Mouse (Mus musculus) heart, embryonic 16.5 days (tissue): Measurements from ENCODE around the gene Slc25a29. TPM values are rescaled to one million over a fixed set of nuclear protein-coding genes. Genes with fewer than 3 reads are reported as not detected.

ENCODE experiments used
- ATAC-seq: fragments of 200-750 bp; cut with Nextera tagmentation; replicated peaks from 2 replicates; pipeline ENCODE4 v1.8.0; 2017; ENCODE audit warnings: moderate number of reproducible peaks; ENCODE audit not compliant: insufficient read depth, low FRiP score; ENCODE audit errors: extremely low read depth
- H3K27ac ChIP-seq: fragments of 300-500 bp; sonication (generic); 2 replicates; pipeline ENCODE4 v1.5.1; 2014; ENCODE audit warnings: mild to moderate bottlenecking, low read length, control low read depth, moderate library complexity
- H3K27me3 ChIP-seq: fragments of 300-500 bp; sonication (generic); 2 replicates; pipeline ENCODE4 v1.6.1; 2014; ENCODE audit warnings: low read length, mixed read lengths; ENCODE audit not compliant: control insufficient read depth, insufficient read depth
- H3K36me3 ChIP-seq: fragments of 300-500 bp; sonication (generic); 2 replicates; pipeline ENCODE4 v1.6.1; 2014; ENCODE audit not compliant: control insufficient read depth, insufficient read depth
- H3K4me1 ChIP-seq: fragments of 300-500 bp; sonication (generic); 2 replicates; pipeline ENCODE4 v1.6.1; 2014; ENCODE audit warnings: low read length, mixed read lengths; ENCODE audit not compliant: control insufficient read depth, insufficient read depth
- H3K4me2 ChIP-seq: fragments of 300-500 bp; sonication (generic); 2 replicates; pipeline ENCODE4 v1.6.1; 2014; ENCODE audit warnings: low read depth, mild to moderate bottlenecking, control low read depth, low read length
- H3K4me3 ChIP-seq: fragments of 300-500 bp; sonication (generic); 2 replicates; pipeline ENCODE4 v1.5.1; 2014; ENCODE audit warnings: mild to moderate bottlenecking, control low read depth, low read length
- H3K9ac ChIP-seq: fragments of 300-500 bp; sonication (generic); 2 replicates; pipeline ENCODE4 v1.6.1; 2014; ENCODE audit warnings: low read length, control low read depth
- H3K9me3 ChIP-seq: fragments of 300-500 bp; sonication (generic); replicated peaks from 2 replicates; pipeline ENCODE4 v1.6.1; 2016; ENCODE audit warnings: low read length; ENCODE audit not compliant: control insufficient read depth
- WGBS: fragments of 180-500 bp; shearing (Covaris S2); extraction: QIAGEN DNeasy Blood & Tissue Kit; methylation state at CpG from one replicate; pipeline ENCODE4 v1.1.7; 2014; 5-methylcytosine and 5-hydroxymethylcytosine counted together
- polyA plus RNA-seq: library from polyadenylated mRNA; unstranded; fragments of >200 nt; fragmentation: Nextera tagmentation; extraction: Ambion mirVana; gene quantifications from 2 replicates; pipeline ENCODE4 v1.2.1, GENCODE M21; 2015

Gene Slc25a29
- polyA plus RNA-seq, 1 experiment from 2014 or later, result 4.3 TPM

DNA sequence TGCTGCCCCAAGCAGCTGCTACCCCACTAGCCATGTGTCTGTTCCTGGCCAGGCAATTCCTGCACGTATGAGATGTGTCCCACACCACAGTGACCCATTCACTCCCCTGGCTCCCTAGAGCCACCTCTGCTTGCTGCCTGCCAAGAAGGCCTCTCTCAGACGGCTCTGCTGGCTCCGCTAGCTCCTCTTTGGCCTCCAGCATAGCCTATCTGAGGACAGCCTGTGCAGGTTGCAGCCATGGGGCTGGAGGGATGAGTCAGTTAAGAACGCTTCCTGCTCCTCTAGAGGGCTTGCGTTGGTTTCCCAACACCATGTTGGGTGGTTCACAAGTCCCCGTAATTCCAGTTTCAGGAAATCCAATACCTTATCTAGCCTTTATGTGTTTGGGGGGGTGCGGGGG lies 7.0 kb upstream of the Slc25a29 start:
- Histone ChIP-seq H3K36me3 (peaks cover 23% of the 10 kb centered on the region), H3K27me3 (no peaks in the 10 kb centered on the region), H3K4me2 (no peak overlapping the region), H3K4me1 (peaks cover 5% of the 10 kb centered on the region), H3K9ac (no peak overlapping the region), H3K4me3 (no peak overlapping the region), H3K9me3 (no peaks in the 10 kb centered on the region), H3K27ac (no peak overlapping the region)
- no peak for ATAC-seq
- 84% methylated on average over 7 of the region's 7 CpGs for WGBS

DNA sequence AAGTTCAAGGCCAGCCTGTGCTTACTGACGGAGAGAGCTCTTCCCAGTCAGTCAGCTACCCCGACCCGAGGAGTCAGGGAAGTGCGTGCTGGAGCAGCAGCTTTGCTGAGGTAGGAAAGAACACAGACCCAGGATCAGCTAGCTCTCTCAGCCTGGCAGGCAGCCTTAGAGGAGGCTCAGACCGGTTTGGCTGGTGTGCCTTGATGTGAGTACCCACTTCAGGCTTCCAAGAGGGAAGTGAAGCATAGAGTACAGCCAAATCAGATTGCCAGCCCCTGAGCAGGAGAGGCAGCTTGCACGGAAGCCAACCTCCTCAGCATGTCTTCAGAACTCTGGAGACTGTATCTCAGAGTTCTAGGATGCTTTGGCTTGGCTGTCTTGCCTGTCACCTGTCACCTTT lies 5.5 kb upstream of the Slc25a29 start:
- Histone ChIP-seq H3K9me3 (no peaks in the 10 kb centered on the region), H3K27ac (no peak overlapping the region), H3K36me3 (peaks cover 23% of the 10 kb centered on the region), H3K27me3 (no peaks in the 10 kb centered on the region), H3K4me1 (peaks cover 16% of the 10 kb centered on the region), H3K9ac (no peak overlapping the region), H3K4me3 (no peak overlapping the region), H3K4me2 (no peak overlapping the region)
- ATAC-seq, result no peak
- WGBS, result 84% methylated on average over 6 of the region's 6 CpGs

DNA sequence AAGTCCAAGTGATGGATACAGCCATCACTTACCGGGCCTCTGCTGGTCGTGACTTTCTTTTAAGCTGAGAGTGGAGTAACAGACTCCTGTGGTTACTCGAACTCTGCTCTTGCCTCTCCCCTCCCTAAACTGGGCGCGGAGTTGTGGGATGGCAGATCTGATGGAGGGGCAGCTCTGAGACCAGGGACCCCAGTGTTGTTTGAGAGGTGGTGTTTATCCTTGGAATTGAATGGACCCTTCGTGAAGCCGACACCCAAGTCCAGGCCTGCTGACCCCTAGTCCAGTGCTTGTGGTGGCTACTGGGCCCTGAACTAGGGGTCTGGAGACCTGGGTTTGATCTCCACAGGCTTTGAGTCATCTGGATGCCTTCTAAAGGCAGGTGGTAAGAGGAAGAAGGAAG lies 1.0 kb upstream of the Slc25a29 start:
- no peak for ATAC-seq
- peaks cover 23% of the 10 kb centered on the region for H3K4me1 ChIP-seq

DNA sequence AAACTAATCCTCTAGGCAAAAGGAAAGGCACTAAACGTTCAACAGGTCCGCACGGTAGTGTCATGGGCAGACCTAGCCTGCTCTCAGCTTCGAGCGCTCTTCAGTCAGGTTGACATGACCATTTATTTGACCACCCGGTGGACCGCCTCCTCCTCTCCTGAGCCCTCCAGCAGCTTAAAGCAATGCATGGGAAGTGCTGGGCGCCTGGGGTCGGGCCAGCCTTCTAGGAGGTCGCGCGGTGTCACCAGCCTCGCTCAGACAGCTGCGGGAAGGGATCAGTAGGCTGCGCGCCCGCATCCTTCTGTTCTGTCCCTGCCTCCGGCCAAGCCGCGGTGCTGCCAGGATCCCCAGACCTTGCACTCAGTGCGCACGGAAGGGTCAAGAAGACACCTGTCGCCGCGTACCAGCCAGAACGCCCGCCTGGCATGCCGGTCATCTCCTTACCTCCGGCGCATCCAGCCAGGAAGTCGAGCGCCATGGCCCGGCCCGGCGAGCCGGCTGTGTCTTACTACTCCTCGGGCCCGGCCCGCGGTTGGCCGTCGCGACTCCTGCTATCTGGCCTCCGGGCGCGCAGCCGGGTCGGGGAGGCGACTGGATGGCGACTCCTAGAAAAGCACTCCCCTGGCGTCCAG lies 359 bp downstream of the Slc25a29 start:
- Histone ChIP-seq H3K36me3 (0 out of 2 replicates have a peak, but pooled peaks cover 2% of the 10 kb centered on the region), H3K9me3 (no peaks in the 10 kb centered on the region), H3K9ac (peak overlapping the region; percentile 77), H3K4me1 (peaks cover 23% of the 10 kb centered on the region), H3K27me3 (no peaks in the 10 kb centered on the region), H3K27ac (peak overlapping the region; percentile 24; the same call in 1 of the 2 replicates), H3K4me3 (peak overlapping the region; percentile 78), H3K4me2 (peak overlapping the region; percentile 99)
- ATAC-seq, result 0 out of 2 replicates have a peak, but pooled peaks have one; percentile 1
- 3% methylated on average over 51 of the region's 51 CpGs for WGBS

More for the DNA sequence above, 1.0 kb upstream of the Slc25a29 start:
- 45% methylated on average over 7 of the region's 7 CpGs for WGBS
- Histone ChIP-seq H3K9ac (peak overlapping the region; percentile 87), H3K4me2 (peak overlapping the region; percentile 81), H3K9me3 (no peaks in the 10 kb centered on the region), H3K27me3 (no peaks in the 10 kb centered on the region), H3K36me3 (peaks cover 4% of the 10 kb centered on the region; the same call in 1 of the 2 replicates), H3K27ac (no peak overlapping the region), H3K4me3 (peak overlapping the region; percentile 78)

DNA sequence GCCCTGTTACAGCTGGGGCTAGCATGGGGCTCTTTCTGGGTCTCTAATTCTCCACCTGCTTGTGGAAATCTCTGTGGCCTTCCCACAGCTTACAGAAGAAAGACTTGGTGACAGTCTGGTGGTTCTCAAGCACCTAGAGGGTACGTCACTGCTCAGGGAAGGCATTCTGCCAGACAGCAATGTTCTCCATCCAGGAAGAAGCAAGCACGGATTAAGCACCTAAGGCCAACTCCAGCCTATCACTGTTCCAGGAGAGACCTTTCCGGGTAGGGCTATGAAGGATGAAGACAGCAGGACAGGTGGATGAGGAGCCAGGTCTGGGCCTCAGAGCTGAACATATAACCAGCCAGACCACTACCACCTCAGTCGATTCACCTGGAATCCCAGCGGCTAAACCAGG lies 897 bp downstream of the Slc25a29 start:
- H3K4me2 ChIP-seq, result peak overlapping the region; percentile 99
- 40% methylated on average over 5 of the region's 5 CpGs for WGBS

DNA sequence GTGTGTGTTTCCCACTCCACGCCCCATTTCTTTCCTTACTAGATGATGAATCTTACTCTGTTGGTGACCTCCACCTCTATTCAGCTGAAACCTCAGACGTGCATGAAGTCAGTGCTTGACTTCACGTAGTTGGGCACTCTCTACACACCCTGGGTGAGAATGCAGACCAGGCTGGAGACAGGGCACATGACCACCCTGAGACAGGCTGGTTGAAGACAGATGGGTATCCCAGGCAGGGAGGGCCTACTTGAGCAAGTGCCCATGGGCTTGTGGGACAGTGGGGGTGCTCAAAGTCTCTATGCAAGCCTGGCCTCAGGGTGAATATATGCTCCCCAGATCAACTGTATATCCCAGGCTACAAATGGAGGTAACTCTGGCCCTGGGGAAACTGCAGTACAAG lies 1.3 kb downstream of the Slc25a29 start:
- H3K4me3 ChIP-seq, result no peak overlapping the region
- peak overlapping the region; percentile 77; the same call in 1 of the 2 replicates for H3K9ac ChIP-seq
- no peak for ATAC-seq

More for the DNA sequence above, 897 bp downstream of the Slc25a29 start:
- Histone ChIP-seq H3K9me3 (no peaks in the 10 kb centered on the region), H3K27me3 (no peaks in the 10 kb centered on the region), H3K27ac (no peak overlapping the region), H3K4me3 (peak overlapping the region; percentile 78), H3K4me1 (peaks cover 23% of the 10 kb centered on the region), H3K36me3 (0 out of 2 replicates have a peak, but pooled peaks cover 2% of the 10 kb centered on the region), H3K9ac (peak overlapping the region; percentile 77)
- no peak for ATAC-seq

DNA sequence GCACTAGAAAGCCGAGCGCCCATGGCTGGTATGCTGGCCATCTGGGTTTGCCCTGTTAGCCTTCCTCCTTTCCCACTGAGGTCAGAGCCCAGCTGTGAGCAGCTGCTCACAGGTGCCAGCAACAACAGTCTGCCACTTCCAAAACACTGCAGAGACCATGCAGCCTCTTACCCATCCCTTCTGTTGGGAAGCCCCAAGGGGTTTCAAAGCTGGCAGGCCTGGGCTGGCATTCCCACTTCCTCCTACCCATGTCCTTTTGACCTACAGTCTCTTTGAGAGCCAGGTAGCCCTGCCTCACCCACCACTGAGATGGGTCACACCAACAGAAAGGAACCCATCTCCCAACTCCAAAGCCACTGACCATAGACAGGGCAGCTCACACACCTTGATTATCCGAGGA lies 2.3 kb downstream of the Slc25a29 start:
- no peak overlapping the region for H3K9ac ChIP-seq
- no peaks in the 10 kb centered on the region for H3K27me3 ChIP-seq
- H3K9me3 ChIP-seq, result no peaks in the 10 kb centered on the region
- peaks cover 2% of the 10 kb centered on the region; the same call in 1 of the 2 replicates for H3K36me3 ChIP-seq
- ATAC-seq, result no peak
- peaks cover 23% of the 10 kb centered on the region for H3K4me1 ChIP-seq
- WGBS, result 80% methylated on average over 3 of the region's 3 CpGs
- H3K4me3 ChIP-seq, result no peak overlapping the region
- H3K27ac ChIP-seq, result no peak overlapping the region
- no peak overlapping the region for H3K4me2 ChIP-seq

More for the DNA sequence above, 1.3 kb downstream of the Slc25a29 start:
- H3K4me1 ChIP-seq, result peaks cover 23% of the 10 kb centered on the region
- 0 out of 2 replicates have a peak, but pooled peaks cover 2% of the 10 kb centered on the region for H3K36me3 ChIP-seq
- H3K4me2 ChIP-seq, result peak overlapping the region; percentile 99; the same call in 1 of the 2 replicates
- H3K27ac ChIP-seq, result no peak overlapping the region
- 84% methylated on average over 3 of the region's 3 CpGs for WGBS
- no peaks in the 10 kb centered on the region for H3K9me3 ChIP-seq
- H3K27me3 ChIP-seq, result no peaks in the 10 kb centered on the region

DNA sequence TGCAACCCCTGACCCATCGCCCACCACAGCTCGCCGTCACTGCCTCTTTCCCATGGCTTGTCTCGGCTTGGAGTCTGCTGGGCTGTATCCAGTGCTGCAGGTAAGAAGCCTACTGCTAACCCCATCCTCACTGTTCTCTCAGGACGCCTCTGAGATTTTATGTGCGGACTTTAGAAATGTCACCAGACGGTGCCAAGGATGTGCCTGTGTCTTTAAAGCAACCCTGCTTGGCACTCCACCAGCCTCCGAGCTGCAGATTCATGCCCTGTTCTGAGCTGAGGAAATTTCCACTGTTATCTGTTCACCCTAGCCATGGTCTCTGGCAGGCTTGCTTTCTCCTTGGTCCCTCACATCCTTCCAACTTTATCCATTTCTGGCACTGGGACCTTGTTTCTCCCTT lies 2.8 kb downstream of the Slc25a29 start:
- H3K36me3 ChIP-seq, result peaks cover 6% of the 10 kb centered on the region; the same call in 1 of the 2 replicates
- no peak overlapping the region for H3K9ac ChIP-seq
- no peaks in the 10 kb centered on the region for H3K9me3 ChIP-seq
- no peak overlapping the region for H3K4me2 ChIP-seq
- H3K4me3 ChIP-seq, result no peak overlapping the region
- no peak for ATAC-seq
- peaks cover 20% of the 10 kb centered on the region for H3K4me1 ChIP-seq
- 81% methylated on average over 8 of the region's 8 CpGs for WGBS
- H3K27ac ChIP-seq, result no peak overlapping the region
- H3K27me3 ChIP-seq, result no peaks in the 10 kb centered on the region

DNA sequence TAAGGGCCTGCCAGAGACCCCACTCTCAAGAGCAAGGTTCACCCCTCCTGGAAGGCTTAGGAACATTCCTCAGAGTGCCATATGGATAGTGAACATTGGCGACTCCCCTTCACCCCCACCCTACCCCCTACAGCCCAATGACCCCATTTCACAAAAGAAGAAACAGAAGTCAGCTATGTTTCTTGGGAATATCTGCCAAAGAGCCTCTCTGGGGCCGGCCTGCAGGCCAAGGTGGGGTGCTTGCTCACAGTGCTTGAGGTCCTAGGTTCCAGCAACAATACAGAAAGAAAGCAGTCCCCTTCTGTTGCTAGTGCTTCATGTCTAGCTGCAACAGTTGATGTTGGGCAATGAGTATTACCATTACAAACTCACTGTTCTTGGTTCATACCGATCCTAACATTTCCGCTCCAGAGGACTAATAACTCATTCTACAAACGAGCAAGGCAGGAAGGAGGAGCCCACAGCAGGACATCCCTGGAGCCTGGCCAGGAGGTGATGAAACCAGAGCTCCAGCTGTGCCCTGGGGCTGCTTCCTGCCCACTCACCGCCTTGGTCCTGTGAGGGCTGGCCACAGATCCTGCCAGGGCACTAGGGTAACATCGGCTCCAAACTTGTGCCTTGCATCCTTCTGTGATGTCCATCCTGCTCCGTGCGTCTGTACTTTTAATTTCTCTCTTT lies 3.6 kb downstream of the Slc25a29 start:
- no peak for ATAC-seq
- WGBS, result 68% methylated on average over 9 of the region's 9 CpGs

More for the DNA sequence above, 3.6 kb downstream of the Slc25a29 start:
- no peak overlapping the region for H3K4me3 ChIP-seq
- H3K27ac ChIP-seq, result no peak overlapping the region
- H3K4me2 ChIP-seq, result no peak overlapping the region
- peaks cover 8% of the 10 kb centered on the region; the same call in 1 of the 2 replicates for H3K36me3 ChIP-seq
- no peak overlapping the region for H3K9ac ChIP-seq
- no peaks in the 10 kb centered on the region for H3K9me3 ChIP-seq
- no peaks in the 10 kb centered on the region for H3K27me3 ChIP-seq
- H3K4me1 ChIP-seq, result peaks cover 13% of the 10 kb centered on the region
